Mouse (Mus musculus): Measurements from ENCODE around the gene Lrrc75a.
A peak's percentile ranks its signal among the peaks of the same experiment; 100 is the strongest.

Gene Lrrc75a

GRCm38 (mm10) chr11:62621586-62622283, 26.6 kb downstream of the Lrrc75a start:
- DNase-seq (ENCODE audit: low read depth, low spot score): no peak

- DNase-seq (ENCODE audit: low read depth, low spot score): no peak
These were observed 27.2 kb downstream of the Lrrc75a start for GRCm38 (mm10) chr11:62621079-62621478.

- no peak for DNase-seq (ENCODE audit: low read depth, low spot score)
These were observed 32.9 kb downstream of the Lrrc75a start for GRCm38 (mm10) chr11:62615456-62615855.

GRCm38 (mm10) chr11:62614876-62615410, 33.4 kb downstream of the Lrrc75a start:
- no peak for DNase-seq (ENCODE audit: low read depth, low spot score)

GRCm38 (mm10) chr11:62613657-62614365, 34.5 kb downstream of the Lrrc75a start:
- peak; percentile 57 for DNase-seq (ENCODE audit: low read depth, low spot score)

GRCm38 (mm10) chr11:62612604-62613003, 35.7 kb downstream of the Lrrc75a start:
- no peak for DNase-seq (ENCODE audit: low read depth, low spot score)

GRCm38 (mm10) chr11:62610304-62610703, 38.0 kb downstream of the Lrrc75a start:
- DNase-seq (ENCODE audit: low read depth, low spot score): no peak

- DNase-seq (ENCODE audit: low read depth, low spot score): no peak
These were observed 39.3 kb downstream of the Lrrc75a start for GRCm38 (mm10) chr11:62608826-62609675.

- DNase-seq (ENCODE audit: low read depth, low spot score): no peak
These were observed 40.4 kb downstream of the Lrrc75a start for GRCm38 (mm10) chr11:62607952-62608201.

- DNase-seq (ENCODE audit: low read depth, low spot score): no peak
These were observed 41.0 kb downstream of the Lrrc75a start for GRCm38 (mm10) chr11:62607170-62607951.

- no peak for DNase-seq (ENCODE audit: low read depth, low spot score)
These were observed 41.8 kb downstream of the Lrrc75a start for GRCm38 (mm10) chr11:62606299-62607169.

- no peak for DNase-seq (ENCODE audit: low read depth, low spot score)
These were observed 42.6 kb downstream of the Lrrc75a start for GRCm38 (mm10) chr11:62605619-62606298.

GRCm38 (mm10) chr11:62604886-62605618, 43.3 kb downstream of the Lrrc75a start:
- DNase-seq (ENCODE audit: low read depth, low spot score): no peak

- no peak for DNase-seq (ENCODE audit: low read depth, low spot score)
These were observed 44.1 kb downstream of the Lrrc75a start for GRCm38 (mm10) chr11:62604123-62604706.

- DNase-seq (ENCODE audit: low read depth, low spot score): no peak
These were observed 44.8 kb downstream of the Lrrc75a start for GRCm38 (mm10) chr11:62603312-62604056.

- DNase-seq (ENCODE audit: low read depth, low spot score): peak; percentile 93
These were observed 45.6 kb downstream of the Lrrc75a start for GRCm38 (mm10) chr11:62602619-62603311.
